Mouse (Mus musculus): ENCODE data around the gene Mettl24.

- TF ChIP-seq CTCF (IDR thresholded peaks at IDR 0.05; ENCODE audit: control insufficient read depth, insufficient read depth, insufficient replicate concordance, low read depth, low read length) (no peak), POLR2A (IDR thresholded peaks at IDR 0.05; ENCODE audit: control insufficient read depth, low read depth, low read length) (no peak)
Measured at GRCm38 (mm10) chr10:40651676-40652075, 31.4 kb upstream of the Mettl24 start.
